Mouse (Mus musculus) kidney, postnatal 4 days (tissue): ENCODE results near the gene Cacna1g.
"Not testable (repeated sequence)": the region's sequence is repeated elsewhere in the genome, so short reads cannot be mapped to it uniquely, and the experiment has no call there.

Source experiments
- DNase-seq, 2 experiments: peaks; one replicate each; pipeline ENCODE4 v3.0.0; 2021; ENCODE audit warnings: mixed read lengths in 2 of 2

The Cacna1g gene

DNA sequence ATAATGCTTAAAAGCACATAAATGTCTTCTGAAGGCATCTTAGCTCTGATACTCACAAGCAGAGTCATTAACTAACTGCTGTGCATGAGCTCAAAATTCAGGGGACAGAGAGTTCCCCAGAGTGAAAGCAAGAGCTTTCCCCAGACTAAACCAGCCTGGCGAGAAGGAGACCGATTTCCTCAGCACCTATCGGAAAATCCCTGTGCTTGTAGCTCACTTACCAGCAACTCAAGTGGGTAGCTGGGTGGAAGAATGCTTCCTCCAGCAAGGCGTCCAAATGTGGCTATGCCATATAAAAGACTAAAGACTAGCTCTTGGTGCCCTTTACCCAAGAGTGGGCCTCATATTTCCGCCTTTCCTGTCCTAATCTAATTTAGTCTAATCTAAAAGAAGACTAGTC, 71.3 kb downstream of the Cacna1g start:
- no peak for DNase-seq

- not testable (repeated sequence) for DNase-seq
Measured at GRCm38 (mm10) chr11:94402029-94402428, 72.0 kb downstream of the Cacna1g start.

DNA sequence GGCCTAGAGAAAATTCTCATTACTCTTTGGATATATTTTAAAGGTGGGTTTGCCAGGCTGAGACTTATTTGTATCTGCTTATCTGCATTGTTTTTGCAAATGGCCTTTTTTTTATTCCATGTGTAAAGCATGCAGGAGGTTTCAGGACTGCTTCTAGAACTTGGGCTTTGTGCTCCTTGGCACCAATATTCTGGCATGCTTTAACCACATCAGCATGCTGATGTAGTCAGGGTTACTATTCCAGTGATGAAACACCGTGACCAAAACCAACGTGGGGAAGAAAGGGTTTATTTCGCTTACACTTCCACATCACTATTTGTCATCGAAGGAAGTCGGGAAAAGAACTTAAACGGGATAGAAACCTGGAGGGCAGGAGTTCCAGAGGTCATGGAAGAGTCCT, 73.0 kb downstream of the Cacna1g start:
- no peak for DNase-seq

- no peak for DNase-seq
Measured at GRCm38 (mm10) chr11:94394107-94394506, 79.9 kb downstream of the Cacna1g start.

- not testable (repeated sequence) for DNase-seq
Measured at GRCm38 (mm10) chr11:94393490-94393889, 80.5 kb downstream of the Cacna1g start.

- peak; percentile 73 to 80 for DNase-seq
Measured at GRCm38 (mm10) chr11:94392672-94393109, 81.3 kb downstream of the Cacna1g start, which contains the start of gene Abcc3. Gene Abcc3, minus strand, starts transcription at chr11:94392997.

- DNase-seq, result no peak
Measured at GRCm38 (mm10) chr11:94391661-94392060, 82.3 kb downstream of the Cacna1g start.

- DNase-seq, result no peak
Measured at GRCm38 (mm10) chr11:94390825-94391224, 83.2 kb downstream of the Cacna1g start.

- DNase-seq, result no peak
Measured at GRCm38 (mm10) chr11:94389724-94390396, 84.1 kb downstream of the Cacna1g start.

DNA sequence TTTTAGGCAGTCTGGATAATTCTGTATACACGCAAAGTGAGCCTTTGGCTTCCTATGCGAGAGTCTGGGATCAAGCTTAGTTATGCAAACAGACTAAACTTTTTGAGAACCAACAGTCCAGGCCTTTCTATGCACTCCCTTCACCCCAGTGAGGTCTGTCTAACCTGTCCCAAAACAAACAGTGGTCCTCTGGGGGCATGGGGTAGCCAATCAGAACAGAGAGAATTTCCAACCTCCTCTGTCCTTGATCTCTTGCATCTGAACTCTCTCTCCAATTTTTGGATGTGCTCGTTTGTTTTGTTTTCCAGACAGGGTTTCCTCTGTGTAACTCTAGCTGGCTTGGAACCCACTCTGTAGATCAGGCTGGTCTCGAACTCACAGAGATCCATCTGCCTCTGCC, 85.0 kb downstream of the Cacna1g start:
- DNase-seq, result no peak

DNA sequence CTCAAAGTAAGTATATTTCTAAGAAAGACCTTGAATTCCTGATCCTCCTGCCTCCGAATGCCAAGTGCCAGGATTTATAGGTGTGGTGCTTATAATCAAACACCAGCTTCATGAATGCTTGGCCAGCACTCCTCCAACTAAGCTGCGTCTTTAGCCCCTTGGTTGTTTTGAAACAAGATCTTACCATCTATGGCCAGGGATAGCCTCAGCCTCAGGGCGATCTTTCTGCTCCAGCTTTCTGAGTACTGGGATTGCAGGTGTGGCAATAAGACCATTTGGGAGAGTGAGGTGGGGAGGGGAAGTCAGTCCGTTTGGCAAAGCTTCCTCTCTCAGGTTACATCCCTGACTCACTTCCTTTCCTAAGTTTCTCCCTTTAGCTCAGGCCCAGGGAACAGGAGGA, 86.2 kb downstream of the Cacna1g start:
- no peak for DNase-seq

DNA sequence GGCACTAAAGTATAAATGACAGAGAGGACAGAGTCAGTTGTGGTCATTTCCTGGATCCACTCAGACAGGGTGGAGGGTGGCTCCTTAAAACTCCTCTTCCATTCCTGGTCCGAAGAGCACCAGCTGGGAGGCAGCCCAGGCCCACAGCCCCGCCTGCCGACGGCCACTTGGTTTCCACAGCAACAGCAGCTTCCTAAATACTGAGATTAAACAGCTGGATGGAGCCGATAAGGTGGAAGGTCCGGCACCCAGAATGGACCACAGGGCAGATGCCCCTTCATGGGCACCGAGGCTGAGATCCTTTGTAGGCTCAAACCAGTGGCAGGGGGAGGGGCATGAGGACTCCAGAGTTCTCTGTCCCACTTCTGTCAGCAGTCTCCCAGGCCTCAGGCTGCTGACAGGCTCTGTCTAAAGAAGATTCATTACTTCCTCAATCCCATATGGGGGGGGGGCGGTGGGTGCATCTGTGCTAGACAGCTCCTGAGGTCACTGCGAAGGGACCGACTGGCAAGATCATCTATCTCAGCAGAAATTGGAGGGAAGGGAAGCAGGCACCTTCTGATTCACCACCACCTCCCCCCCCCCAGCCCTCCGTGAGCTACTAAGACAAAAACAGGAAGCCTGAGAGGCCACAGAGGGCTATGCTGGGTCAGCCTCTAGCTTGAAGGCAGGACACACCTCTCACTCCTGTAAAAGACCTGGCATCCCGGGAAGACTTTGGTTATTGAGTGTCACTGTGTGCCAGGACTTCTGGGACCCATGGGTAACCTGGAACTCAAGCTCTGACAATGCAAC, 87.8 kb downstream of the Cacna1g start:
- DNase-seq, result peak; percentile 76 to 86

GRCm38 (mm10) chr11:94379736-94380135, 94.3 kb downstream of the Cacna1g start:
- DNase-seq, result no peak

GRCm38 (mm10) chr11:94379061-94379460, 94.9 kb downstream of the Cacna1g start:
- peak; percentile 64 to 76 for DNase-seq

GRCm38 (mm10) chr11:94374276-94374948, 99.6 kb downstream of the Cacna1g start:
- DNase-seq, result no peak

GRCm38 (mm10) chr11:94370809-94371208, 103.2 kb downstream of the Cacna1g start:
- DNase-seq, result no peak

DNA sequence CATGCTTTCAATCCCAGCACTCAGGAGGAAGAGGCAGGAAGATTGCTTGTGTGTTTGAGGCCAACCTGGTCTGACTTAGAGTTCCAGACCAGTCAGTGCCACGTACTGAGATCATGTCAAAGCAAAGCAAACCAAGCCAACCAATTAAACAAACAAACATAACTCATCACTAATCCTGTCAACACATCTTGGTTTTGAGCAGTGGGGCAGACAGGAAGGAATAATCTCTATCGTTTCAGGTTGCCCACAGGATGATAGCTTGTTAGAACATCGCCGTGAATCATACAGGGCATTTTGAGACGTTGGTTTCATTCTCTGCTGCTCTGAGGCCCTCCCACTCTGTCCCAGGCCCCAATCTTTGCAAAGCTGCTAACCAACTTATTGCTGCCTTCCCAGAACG, 104.0 kb downstream of the Cacna1g start:
- no peak for DNase-seq

DNA sequence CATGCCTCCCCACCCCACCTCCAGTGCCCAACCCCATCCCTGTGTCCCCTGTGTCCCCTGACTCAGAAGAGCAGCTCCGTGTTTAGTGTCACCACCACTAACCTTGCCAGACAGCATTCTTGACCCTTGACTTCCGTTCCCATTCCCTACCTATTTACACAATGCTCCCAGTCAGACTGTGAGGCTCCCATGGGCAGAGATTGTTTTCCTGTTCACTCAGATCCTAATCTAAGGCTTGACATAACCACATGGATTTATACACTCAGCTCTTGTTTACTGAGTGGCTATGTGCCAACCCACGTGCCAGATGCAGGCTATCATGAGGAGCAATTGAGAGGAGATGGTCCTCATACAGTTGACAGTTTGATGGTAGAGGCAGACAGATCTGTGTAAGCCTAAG, 108.7 kb downstream of the Cacna1g start:
- DNase-seq, result no peak

- DNase-seq, result no peak
Measured at GRCm38 (mm10) chr11:94363690-94364089, 110.3 kb downstream of the Cacna1g start.

DNA sequence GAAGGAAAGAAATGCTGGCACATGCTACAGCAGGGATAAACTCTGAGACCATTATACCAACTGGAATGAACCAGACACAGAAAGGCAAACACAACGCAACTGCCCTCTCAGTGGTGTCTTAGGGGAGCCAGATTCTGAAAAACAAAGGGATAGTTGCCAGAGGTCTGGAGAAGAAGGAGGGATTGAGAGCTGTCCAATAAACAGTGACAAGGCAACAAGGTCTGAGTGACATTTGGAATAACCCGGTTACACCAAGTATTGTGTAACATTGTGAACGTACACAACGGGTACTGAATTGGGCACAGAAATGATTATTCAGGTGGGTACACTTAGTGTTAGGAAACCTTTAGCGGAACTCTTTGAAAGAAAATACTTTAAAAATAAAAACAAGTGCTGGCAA, 111.9 kb downstream of the Cacna1g start:
- DNase-seq, result no peak

GRCm38 (mm10) chr11:94361166-94361870, 112.7 kb downstream of the Cacna1g start:
- DNase-seq, result no peak

GRCm38 (mm10) chr11:94359168-94359567, 114.8 kb downstream of the Cacna1g start:
- no peak for DNase-seq
